Mouse (Mus musculus) stomach, embryonic 14.5 days (tissue): ENCODE measurements at regions not wholly inside any gene's neighbourhood (a gene's known extent, or its start where the extent isn't known, plus 50 kb on each side); places are given as distances from the start of the nearest gene placed in this dataset.
A peak's percentile ranks its signal among the peaks of the same experiment; 100 is the strongest.

Experiments
- ATAC-seq: fragments of 200-750 bp; cut with Nextera tagmentation; 2 replicates; pipeline ENCODE4 v1.8.0; 2017; ENCODE audit warnings: low read depth, moderate TSS enrichment; ENCODE audit not compliant: insufficient number of reproducible peaks, insufficient read depth, low FRiP score
- H3K27ac ChIP-seq: fragments of 300-500 bp; sonication (generic); 2 replicates; pipeline ENCODE4 v1.5.1; 2014; ENCODE audit warnings: mild to moderate bottlenecking, low read length, moderate library complexity, mixed read lengths
- H3K27me3 ChIP-seq: fragments of 300-500 bp; sonication (generic); 2 replicates; pipeline ENCODE4 v1.6.1; 2014; ENCODE audit warnings: low read length, control low read depth, mixed read lengths; ENCODE audit not compliant: control insufficient read depth, insufficient read depth
- H3K36me3 ChIP-seq: fragments of 300-500 bp; sonication (generic); 2 replicates; pipeline ENCODE4 v1.6.1; 2014; ENCODE audit warnings: mild to moderate bottlenecking, control low read depth, low read length, moderate library complexity, mixed read lengths; ENCODE audit not compliant: control insufficient read depth, insufficient read depth
- H3K4me1 ChIP-seq: fragments of 300-500 bp; sonication (generic); 2 replicates; pipeline ENCODE4 v1.6.1; 2014; ENCODE audit warnings: low read length, control low read depth, mixed read lengths; ENCODE audit not compliant: control insufficient read depth, insufficient read depth
- H3K4me2 ChIP-seq: fragments of 300-500 bp; sonication (generic); replicated peaks from 2 replicates; pipeline ENCODE4 v1.6.1; 2014; ENCODE audit warnings: low read depth, low read length, control low read depth
- H3K4me3 ChIP-seq: fragments of 300-500 bp; sonication (generic); 2 replicates; pipeline ENCODE4 v1.5.1; 2014; ENCODE audit warnings: low read depth, low read length, control low read depth
- H3K9ac ChIP-seq: fragments of 300-500 bp; sonication (generic); replicated peaks from 2 replicates; pipeline ENCODE4 v1.6.1; 2014; ENCODE audit warnings: low read depth, mild to moderate bottlenecking, control low read depth, low read length, moderate library complexity, mixed read lengths
- H3K9me3 ChIP-seq: fragments of 300-500 bp; sonication (generic); 2 replicates; pipeline ENCODE4 v1.6.1; 2016; ENCODE audit warnings: low read depth, low read length, control low read depth; ENCODE audit not compliant: control insufficient read depth
- WGBS: fragments of 180-500 bp; shearing (Covaris S2); extraction: QIAGEN DNeasy Blood & Tissue Kit; methylation state at CpG from one replicate; pipeline ENCODE4 v1.1.7; 2014; 5-methylcytosine and 5-hydroxymethylcytosine counted together

- H3K4me3 ChIP-seq, result no peak overlapping the region
- no peaks in the 10 kb centered on the region; the same call in 1 of the 2 replicates for H3K9me3 ChIP-seq
- no peak for ATAC-seq
- no peaks in the 10 kb centered on the region for H3K27me3 ChIP-seq
- no peaks in the 10 kb centered on the region for H3K4me1 ChIP-seq
- H3K36me3 ChIP-seq, result no peaks in the 10 kb centered on the region
- H3K9ac ChIP-seq, result no peak overlapping the region
- no peak overlapping the region for H3K27ac ChIP-seq
- no peak overlapping the region for H3K4me2 ChIP-seq
- 84% methylated on average over 9 of the region's 9 CpGs for WGBS
Observed at GRCm38 (mm10) chr1:90430480-90430879, 172.3 kb upstream of the Cops8 start.

GRCm38 (mm10) chr1:90431783-90432182, 171.0 kb upstream of the Cops8 start:
- WGBS, result 58% methylated on average over 6 of the region's 6 CpGs
- H3K27me3 ChIP-seq, result no peaks in the 10 kb centered on the region
- no peak overlapping the region for H3K4me2 ChIP-seq
- ATAC-seq, result no peak
- H3K36me3 ChIP-seq, result no peaks in the 10 kb centered on the region
- H3K27ac ChIP-seq, result no peak overlapping the region
- no peak overlapping the region for H3K4me3 ChIP-seq
- H3K4me1 ChIP-seq, result no peaks in the 10 kb centered on the region
- no peaks in the 10 kb centered on the region; the same call in 1 of the 2 replicates for H3K9me3 ChIP-seq
- no peak overlapping the region for H3K9ac ChIP-seq

GRCm38 (mm10) chr1:90433911-90434310, 168.9 kb upstream of the Cops8 start:
- Histone ChIP-seq H3K27me3 (no peaks in the 10 kb centered on the region), H3K4me1 (no peaks in the 10 kb centered on the region), H3K9me3 (no peaks in the 10 kb centered on the region), H3K4me2 (no peak overlapping the region), H3K4me3 (no peak overlapping the region), H3K9ac (no peak overlapping the region), H3K36me3 (no peaks in the 10 kb centered on the region), H3K27ac (no peak overlapping the region)
- 73% methylated on average over 5 of the region's 5 CpGs for WGBS
- no peak for ATAC-seq

GRCm38 (mm10) chr1:90440638-90441037, 162.1 kb upstream of the Cops8 start:
- Histone ChIP-seq H3K9me3 (no peaks in the 10 kb centered on the region), H3K4me1 (peaks cover 5% of the 10 kb centered on the region; the same call in 1 of the 2 replicates), H3K9ac (no peak overlapping the region), H3K4me2 (no peak overlapping the region), H3K4me3 (no peak overlapping the region), H3K27me3 (no peaks in the 10 kb centered on the region), H3K27ac (no peak overlapping the region), H3K36me3 (no peaks in the 10 kb centered on the region)
- no peak for ATAC-seq
- 26% methylated on average over 1 of the region's 1 CpGs for WGBS

- Histone ChIP-seq H3K27ac (no peak overlapping the region), H3K4me1 (peaks cover 5% of the 10 kb centered on the region; the same call in 1 of the 2 replicates), H3K9ac (no peak overlapping the region), H3K27me3 (no peaks in the 10 kb centered on the region), H3K4me2 (no peak overlapping the region), H3K4me3 (no peak overlapping the region), H3K36me3 (no peaks in the 10 kb centered on the region), H3K9me3 (no peaks in the 10 kb centered on the region)
- WGBS, result 78% methylated on average over 10 of the region's 10 CpGs
- no peak for ATAC-seq
Observed at GRCm38 (mm10) chr1:90441134-90441868, 161.5 kb upstream of the Cops8 start.

GRCm38 (mm10) chr1:90442250-90443240, 160.2 kb upstream of the Cops8 start:
- Histone ChIP-seq H3K9ac (no peak overlapping the region; the same call in 1 of the 2 replicates), H3K36me3 (no peaks in the 10 kb centered on the region), H3K27me3 (no peaks in the 10 kb centered on the region), H3K4me3 (no peak overlapping the region), H3K9me3 (no peaks in the 10 kb centered on the region), H3K4me1 (peaks cover 5% of the 10 kb centered on the region; the same call in 1 of the 2 replicates), H3K4me2 (no peak overlapping the region), H3K27ac (no peak overlapping the region)
- ATAC-seq, result no peak
- WGBS, result 43% methylated on average over 19 of the region's 19 CpGs

- H3K27me3 ChIP-seq, result no peaks in the 10 kb centered on the region
- no peak overlapping the region for H3K4me3 ChIP-seq
- H3K9ac ChIP-seq, result no peak overlapping the region
- H3K4me1 ChIP-seq, result 0 out of 2 replicates have a peak, but pooled peaks cover 5% of the 10 kb centered on the region
- no peak for ATAC-seq
- WGBS, result 54% methylated on average over 7 of the region's 7 CpGs
- H3K9me3 ChIP-seq, result no peaks in the 10 kb centered on the region
- H3K36me3 ChIP-seq, result no peaks in the 10 kb centered on the region
- H3K27ac ChIP-seq, result no peak overlapping the region
- H3K4me2 ChIP-seq, result no peak overlapping the region
Observed at GRCm38 (mm10) chr1:90449571-90450226, 153.1 kb upstream of the Cops8 start.

- no peaks in the 10 kb centered on the region for H3K27me3 ChIP-seq
- H3K4me2 ChIP-seq, result 0 out of 2 replicates have a peak overlapping the region, but pooled peaks have one; percentile 3
- H3K4me3 ChIP-seq, result no peak overlapping the region
- no peaks in the 10 kb centered on the region for H3K36me3 ChIP-seq
- H3K9ac ChIP-seq, result no peak overlapping the region
- H3K9me3 ChIP-seq, result no peaks in the 10 kb centered on the region
- 67% methylated on average over 6 of the region's 6 CpGs for WGBS
- H3K27ac ChIP-seq, result no peak overlapping the region
- 0 out of 2 replicates have a peak, but pooled peaks cover 6% of the 10 kb centered on the region for H3K4me1 ChIP-seq
- no peak for ATAC-seq
Observed at GRCm38 (mm10) chr1:90451942-90452557, 150.7 kb upstream of the Cops8 start.
